Mouse (Mus musculus): Measurements from ENCODE around the gene Kif20b.
A peak's percentile ranks its signal among the peaks of the same experiment; 100 is the strongest.

Kif20b gene

GRCm38 (mm10) chr19:34921652-34922602 lies at the start of gene Kif20b:
Gene Kif20b (plus strand): TSS chr19:34922361.
- DNase-seq (ENCODE audit: low read depth) = peak; percentile 91

GRCm38 (mm10) chr19:34876676-34877075 lies 45.5 kb upstream of the Kif20b start:
- no peak for DNase-seq (ENCODE audit: low read depth)

- peak; percentile 87 for DNase-seq (ENCODE audit: low read depth)
These were observed 44.1 kb upstream of the Kif20b start for GRCm38 (mm10) chr19:34877898-34878602.

GRCm38 (mm10) chr19:34878603-34879541 lies 43.3 kb upstream of the Kif20b start, which contains the start of gene Pank1:
Gene Pank1 (minus strand): TSS chr19:34879455.
- peak; percentile 53 for DNase-seq (ENCODE audit: low read depth)

GRCm38 (mm10) chr19:34879624-34880023 lies 42.5 kb upstream of the Kif20b start:
- DNase-seq (ENCODE audit: low read depth) = no peak

- DNase-seq (ENCODE audit: low read depth) = no peak
These were observed 41.0 kb upstream of the Kif20b start for GRCm38 (mm10) chr19:34881160-34881559.

- no peak for DNase-seq (ENCODE audit: low read depth)
These were observed 39.7 kb upstream of the Kif20b start for GRCm38 (mm10) chr19:34882443-34882842.

GRCm38 (mm10) chr19:34883526-34884224 lies 38.5 kb upstream of the Kif20b start:
- no peak for DNase-seq (ENCODE audit: low read depth)

- no peak for DNase-seq (ENCODE audit: low read depth)
These were observed 35.8 kb upstream of the Kif20b start for GRCm38 (mm10) chr19:34886324-34886723.

- DNase-seq (ENCODE audit: low read depth) = no peak
These were observed 31.2 kb upstream of the Kif20b start for GRCm38 (mm10) chr19:34890981-34891380.

- no peak for DNase-seq (ENCODE audit: low read depth)
These were observed 30.6 kb upstream of the Kif20b start for GRCm38 (mm10) chr19:34891590-34891989.

- DNase-seq (ENCODE audit: low read depth) = no peak
These were observed 27.1 kb upstream of the Kif20b start for GRCm38 (mm10) chr19:34895082-34895481.

GRCm38 (mm10) chr19:34897082-34897965 lies 24.8 kb upstream of the Kif20b start:
- no peak for DNase-seq (ENCODE audit: low read depth)

GRCm38 (mm10) chr19:34898941-34899340 lies 23.2 kb upstream of the Kif20b start:
- no peak for DNase-seq (ENCODE audit: low read depth)

GRCm38 (mm10) chr19:34901266-34901665 lies 20.9 kb upstream of the Kif20b start:
- no peak for DNase-seq (ENCODE audit: low read depth)

- DNase-seq (ENCODE audit: low read depth) = no peak
These were observed 20.4 kb upstream of the Kif20b start for GRCm38 (mm10) chr19:34901735-34902134.

GRCm38 (mm10) chr19:34904032-34904431 lies 18.1 kb upstream of the Kif20b start:
- no peak for DNase-seq (ENCODE audit: low read depth)

- DNase-seq (ENCODE audit: low read depth) = peak; percentile 51
These were observed 16.7 kb upstream of the Kif20b start for GRCm38 (mm10) chr19:34905424-34905823.

GRCm38 (mm10) chr19:34906772-34907171 lies 15.4 kb upstream of the Kif20b start:
- no peak for DNase-seq (ENCODE audit: low read depth)

- DNase-seq (ENCODE audit: low read depth) = no peak
These were observed 9.8 kb upstream of the Kif20b start for GRCm38 (mm10) chr19:34912366-34912765.
